Mouse (Mus musculus) bone marrow macrophage, adult 2 months (primary cell): ENCODE measurements around the gene Synpr.

Source experiments
- CTCF ChIP-seq: IDR thresholded peaks from 2 replicates; pipeline ENCODE4 v1.5.1; 2012; ENCODE audit warnings: low read depth, mild to moderate bottlenecking, low read length, moderate library complexity
- POLR2A ChIP-seq: IDR thresholded peaks from 2 replicates; pipeline ENCODE4 v1.6.1; 2012; ENCODE audit warnings: mild to moderate bottlenecking, low read depth, low read length, borderline replicate concordance

GRCm38 (mm10) chr14:13505355-13505754, 220.8 kb downstream of the Synpr start:
- TF ChIP-seq POLR2A: no peak
- TF ChIP-seq CTCF: no peak
